Mouse (Mus musculus) erythroblast, embryonic 14.5 days (primary cell): ENCODE measurements around the gene Pgm5.

Experiments
- GATA1 ChIP-seq: IDR thresholded peaks from 2 replicates; pipeline ENCODE4 v1.6.1; 2012; ENCODE audit warnings: low read length, inconsistent platforms, mixed read lengths
- TAL1 ChIP-seq: IDR thresholded peaks from 3 replicates; pipeline ENCODE4 v1.6.1; 2012; ENCODE audit warnings: low read length, inconsistent platforms, mixed read lengths

DNA sequence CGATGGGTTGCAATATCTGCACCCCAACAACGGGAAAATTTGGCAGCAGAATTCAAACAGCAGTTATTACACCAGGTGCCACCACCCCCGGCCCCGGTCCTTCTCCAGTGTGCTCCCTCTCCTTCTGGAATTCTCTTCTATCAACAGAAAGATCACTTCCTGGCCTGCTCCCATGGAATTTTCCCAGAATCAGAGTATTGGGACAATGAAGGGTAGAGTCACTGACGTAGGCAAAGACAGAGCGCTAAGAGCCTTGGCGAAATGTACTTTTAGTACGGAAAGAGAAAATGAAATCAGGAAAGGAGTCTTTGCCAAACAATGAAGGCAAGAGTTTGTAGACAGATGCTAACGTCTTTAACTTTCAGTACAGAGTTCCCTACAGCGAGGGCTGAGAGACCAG is 188.3 kb downstream of the Pgm5 start:
- no peak for TF ChIP-seq GATA1
- TF ChIP-seq TAL1 = no peak
